Mouse (Mus musculus): ENCODE data around the gene Wipf1.

Wipf1 gene

DNA sequence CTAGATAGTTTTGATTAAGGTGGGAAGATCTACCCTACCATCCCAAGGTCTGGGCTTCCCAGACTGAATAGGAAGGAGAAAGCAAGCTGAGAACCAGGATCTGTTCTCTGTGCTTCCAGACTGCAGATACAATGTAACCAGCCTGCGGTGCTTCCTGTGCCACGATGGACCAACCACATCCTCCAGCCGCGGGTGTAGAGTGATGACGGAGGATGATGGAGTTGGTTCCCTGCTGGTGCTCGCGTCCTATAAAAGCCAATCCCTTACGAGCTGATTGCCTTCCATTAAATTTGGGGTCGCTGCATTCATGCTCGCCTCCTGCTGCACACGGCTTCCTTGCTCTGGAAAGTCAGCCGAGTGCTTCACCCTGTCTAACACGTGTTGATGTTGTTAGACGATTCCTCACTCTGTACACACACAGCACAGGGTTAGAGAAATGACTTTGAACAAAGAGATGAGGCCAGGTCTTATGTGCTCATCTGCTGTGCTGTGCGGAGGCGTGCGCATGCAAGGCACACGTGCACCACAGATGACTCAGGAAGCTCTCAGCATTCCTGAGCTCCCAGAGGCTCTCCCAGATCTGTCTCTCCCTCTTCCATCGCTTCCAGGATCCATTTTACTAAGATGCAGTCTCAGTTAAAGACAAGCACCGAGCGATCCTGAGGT lies 100.6 kb downstream of the Wipf1 start:
- DNase-seq, result no peak

DNA sequence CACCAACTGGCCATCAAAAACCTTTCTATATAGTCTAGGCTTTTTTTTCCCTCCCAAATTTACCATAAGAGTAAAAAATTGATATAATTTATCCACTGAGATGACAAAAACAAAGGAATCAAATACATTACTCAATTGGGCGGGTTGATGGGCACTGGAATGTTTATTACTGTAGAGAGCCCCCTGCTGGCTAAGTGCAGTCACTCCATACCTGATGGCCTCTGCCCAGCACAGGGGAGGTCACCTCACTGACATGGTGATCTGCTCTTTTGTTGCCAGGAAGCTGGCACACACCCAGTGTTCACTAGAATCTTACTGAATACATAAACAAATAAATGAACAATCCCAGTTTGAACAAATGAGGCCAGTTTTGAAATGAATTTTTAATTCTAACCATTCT lies 102.2 kb downstream of the Wipf1 start:
- DNase-seq, result peak; percentile 67

DNA sequence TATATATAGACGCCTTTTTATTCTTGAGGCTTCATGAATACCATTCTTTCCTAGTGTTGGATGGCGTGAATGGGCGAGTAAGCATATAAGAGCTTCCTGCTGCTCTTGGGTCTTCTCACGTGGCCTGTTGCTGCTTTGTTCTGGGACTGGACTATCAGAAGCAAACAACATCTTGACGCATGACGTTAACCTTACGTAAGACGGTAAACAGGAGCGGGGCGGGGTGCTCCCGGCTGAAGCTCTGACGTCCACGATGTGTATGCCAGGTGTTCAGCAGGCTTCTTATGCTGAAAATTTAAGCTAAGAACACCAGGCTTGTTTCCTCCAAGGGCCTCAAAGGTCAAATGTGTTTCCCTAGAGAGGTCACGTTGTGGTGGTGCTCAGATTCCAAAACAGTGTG lies 103.7 kb downstream of the Wipf1 start:
- DNase-seq, result peak; percentile 22

DNA sequence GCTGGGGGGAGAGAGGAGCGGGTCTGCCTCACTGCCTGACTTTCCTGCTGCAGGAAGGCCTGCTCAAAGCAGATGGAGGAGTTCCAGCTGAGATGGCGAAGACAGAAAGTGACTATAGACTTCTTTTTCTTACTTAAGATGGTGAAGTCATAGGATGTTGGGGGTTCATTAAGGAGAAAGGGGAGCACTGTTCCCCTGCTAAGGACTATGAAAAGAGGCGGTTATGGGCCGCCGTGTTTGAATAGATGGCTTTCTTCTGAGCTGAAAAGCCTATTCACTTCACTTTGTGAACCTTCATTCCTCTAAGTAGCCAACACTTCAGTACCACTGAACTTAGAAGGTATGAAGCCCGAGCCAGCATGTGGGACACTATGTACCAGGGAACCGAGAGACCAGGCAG lies 109.8 kb downstream of the Wipf1 start:
- DNase-seq, result no peak

DNA sequence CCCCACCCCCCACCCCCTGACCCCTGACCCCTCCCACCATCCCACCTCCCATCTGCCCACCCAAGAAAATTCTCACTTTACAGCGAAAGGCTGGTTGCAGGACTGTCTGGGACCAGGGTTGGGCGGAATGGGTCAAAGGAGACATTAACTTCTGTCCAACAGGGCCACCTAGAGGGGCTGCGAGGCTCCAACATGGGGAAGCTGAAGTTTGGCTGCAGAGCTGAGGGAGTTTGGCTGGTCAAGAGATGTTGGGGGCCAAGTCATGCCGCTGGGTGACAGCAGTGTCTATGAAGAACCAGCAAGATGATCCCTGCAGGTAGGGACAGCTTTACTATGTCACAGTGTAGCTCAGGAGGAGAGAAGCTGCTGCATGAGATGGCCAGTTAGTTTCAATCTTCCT lies 110.2 kb downstream of the Wipf1 start:
- peak; percentile 66 for DNase-seq

DNA sequence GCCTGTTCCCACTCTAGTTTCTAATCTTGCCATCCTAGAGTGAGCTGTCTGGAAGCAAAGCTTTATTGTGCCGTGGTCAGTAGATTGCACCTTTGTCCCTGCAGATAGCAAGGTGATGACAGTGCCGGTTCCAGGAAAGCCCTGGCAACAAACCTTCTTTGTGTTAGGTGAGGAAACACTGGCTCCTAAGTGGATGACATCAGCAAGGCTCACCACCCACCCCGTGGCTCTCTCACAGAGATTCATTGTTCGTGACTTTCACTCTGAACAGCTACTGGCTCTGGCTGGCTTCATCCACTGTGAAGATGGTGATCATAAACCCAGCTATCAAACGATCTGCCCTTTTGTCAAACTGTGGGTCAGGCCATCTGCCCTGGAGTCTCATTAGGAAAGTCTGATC lies 113.6 kb downstream of the Wipf1 start:
- DNase-seq, result no peak

DNA sequence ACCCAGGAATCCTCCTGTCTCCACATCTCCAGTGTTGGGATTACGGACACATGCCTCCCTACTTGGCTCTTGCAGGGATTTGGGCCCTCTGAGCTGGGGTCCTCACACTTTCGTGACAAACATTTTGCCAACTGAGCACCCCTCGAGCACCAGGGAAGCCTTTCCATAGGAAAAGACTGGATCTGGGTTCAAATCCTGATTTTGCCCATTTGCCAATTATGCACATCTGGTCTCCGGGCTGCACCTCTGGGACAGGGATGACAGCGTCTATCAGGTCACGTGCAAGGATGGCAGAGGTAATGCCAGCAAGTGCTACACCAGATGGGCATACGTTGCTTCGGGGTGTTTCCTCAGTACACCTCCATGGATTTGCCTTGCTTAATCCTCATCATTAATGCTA lies 119.5 kb downstream of the Wipf1 start:
- no peak for DNase-seq

DNA sequence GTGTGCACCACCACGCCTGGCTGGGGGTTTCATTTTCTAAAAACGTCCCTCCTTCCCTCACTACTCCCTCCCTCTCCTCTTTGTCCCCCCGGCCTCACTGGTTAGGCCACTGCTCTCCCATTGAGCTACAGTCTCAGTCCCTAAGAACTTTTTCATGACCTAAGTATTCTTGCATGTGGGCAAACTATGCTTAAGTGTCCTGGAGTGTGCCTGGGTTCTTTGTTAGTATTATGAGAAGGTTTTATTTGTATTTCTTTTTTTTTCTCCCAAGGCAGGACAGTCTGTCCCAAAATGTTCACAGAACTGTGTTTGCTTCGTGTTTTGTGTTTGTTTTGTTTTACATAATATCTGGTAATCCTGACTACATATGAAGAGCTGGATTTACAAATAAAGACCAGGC lies 121.9 kb downstream of the Wipf1 start:
- no peak for DNase-seq

DNA sequence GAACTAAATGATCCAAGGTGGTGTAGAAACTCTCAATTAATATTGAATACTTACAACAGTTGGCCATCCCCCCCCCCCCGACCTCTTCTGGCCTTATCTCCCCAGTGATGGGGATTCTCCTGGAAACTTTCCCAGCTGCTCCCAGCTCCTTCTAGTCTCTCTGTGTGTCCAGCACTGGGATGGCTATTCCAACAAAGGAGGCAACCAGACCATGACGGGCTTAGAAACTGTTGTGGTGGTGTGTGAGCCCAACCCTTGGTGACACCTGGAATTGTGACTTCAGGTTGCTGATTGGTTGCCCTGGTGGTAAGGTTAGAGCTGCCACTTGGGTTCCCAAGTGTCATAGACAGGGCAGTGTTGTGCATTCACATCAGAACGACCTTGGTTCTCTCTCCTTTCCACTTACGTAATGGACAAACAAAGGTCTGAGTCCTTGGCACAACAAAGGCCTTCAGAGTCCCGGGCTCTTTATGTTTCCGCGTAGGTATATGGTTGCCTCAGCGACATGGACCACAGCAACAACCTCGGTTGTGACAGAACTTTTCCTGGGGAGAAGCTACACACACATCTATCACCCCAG lies 123.1 kb downstream of the Wipf1 start:
- no peak for DNase-seq

DNA sequence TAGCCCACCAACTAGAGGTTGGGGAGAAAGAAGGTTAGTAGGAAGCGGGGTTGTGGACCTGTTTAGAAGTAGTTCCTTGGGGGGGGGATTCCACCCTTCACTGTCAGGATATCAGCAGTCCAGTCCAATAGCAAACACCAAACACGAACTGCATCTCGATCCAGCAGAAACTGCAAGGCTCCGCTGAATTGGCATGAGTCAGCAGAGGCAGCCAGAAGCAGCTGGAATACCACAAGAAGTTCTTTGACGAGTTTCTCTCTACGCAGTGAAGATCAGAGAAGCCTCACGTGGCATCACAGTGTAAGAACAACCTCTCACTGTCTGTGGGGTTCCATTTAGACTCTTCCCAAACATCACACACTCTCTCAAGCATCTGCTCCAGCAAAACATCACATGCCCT lies 124.6 kb downstream of the Wipf1 start:
- no peak for DNase-seq

DNA sequence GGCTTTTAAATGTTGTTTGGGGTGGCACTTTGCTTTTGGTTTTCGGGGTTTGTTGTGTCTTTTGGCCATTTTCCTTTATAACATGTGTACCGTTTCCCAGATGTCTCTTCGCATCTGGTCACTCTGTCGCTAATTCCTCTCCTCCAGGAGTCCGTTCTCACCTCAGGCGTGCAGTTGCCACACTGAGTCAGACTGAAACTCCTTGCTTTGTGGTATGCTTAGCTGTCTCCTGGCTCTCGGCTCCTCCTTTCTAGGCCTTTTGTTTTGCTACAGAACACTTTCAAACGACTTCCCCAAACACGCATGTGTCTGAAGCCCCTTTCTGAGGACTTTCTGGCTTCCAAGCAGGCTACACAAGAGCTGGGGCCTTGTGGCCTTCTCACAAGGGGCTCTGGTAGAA lies 125.1 kb downstream of the Wipf1 start:
- DNase-seq, result no peak

DNA sequence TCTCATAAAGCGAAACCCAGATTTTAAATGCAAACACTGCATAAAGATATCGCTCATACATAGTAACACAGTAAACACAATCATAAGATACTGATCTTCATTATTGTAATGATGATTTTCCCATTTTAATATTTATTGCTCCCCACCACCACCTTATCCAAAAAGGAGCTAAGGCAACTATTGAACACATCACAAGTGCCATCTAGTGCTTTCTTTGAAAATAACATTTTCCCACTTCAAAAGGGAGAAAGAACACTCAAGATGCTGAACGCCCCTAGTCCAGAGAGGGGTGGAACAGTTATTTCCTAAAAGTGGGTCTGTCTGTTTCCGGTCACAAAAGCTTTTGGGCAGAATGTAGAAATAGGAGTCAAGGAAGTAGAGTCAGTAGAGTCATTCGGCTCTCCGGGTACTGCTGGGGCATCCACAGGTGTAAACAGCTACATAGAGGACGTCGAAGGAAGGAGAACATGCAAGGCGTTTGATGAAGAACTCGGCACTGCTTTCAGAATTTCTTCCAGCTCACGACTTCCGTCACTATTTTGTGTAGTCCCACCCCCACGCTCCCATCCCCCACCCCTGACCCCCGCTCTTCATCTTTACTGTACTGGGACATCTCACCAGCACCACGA lies 126.0 kb downstream of the Wipf1 start:
- no peak for DNase-seq

DNA sequence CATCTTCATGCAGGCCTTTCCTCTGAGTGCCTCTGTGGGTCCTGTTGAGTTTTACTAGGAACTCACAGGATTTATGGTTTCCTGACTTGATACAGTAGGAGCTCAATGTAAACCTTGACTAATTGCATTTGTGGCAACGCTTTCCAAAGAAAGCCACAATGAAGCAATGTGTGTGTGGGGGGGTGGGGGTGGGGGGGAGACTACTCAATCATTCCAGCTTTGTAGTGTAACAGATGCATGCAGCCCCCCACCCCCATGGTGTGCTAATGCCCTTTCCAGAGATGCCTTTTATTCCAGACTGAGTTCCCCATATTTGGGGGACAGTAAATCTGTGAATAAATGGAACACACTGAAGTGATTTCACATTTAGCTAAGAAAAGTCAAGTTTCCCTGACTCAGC lies 127.8 kb downstream of the Wipf1 start:
- no peak for DNase-seq

DNA sequence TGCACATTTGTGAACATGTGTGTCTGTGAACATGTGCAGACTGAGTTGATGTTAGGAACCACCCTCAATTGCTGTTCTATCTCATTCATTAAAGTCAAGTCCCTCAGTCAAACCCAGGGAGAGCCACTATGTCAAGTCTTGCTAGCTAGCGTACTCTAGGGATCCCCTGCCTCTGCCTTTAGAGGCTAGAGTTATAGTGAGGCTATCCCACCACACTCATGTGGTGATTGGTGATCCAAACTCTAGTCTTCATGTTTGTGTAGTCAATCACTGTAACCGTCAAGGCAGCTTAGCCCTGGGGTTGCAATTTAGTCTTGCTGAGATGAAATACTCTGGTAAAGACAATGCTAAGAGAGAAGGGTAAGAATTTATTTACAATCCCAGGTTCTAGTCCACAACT lies 132.1 kb downstream of the Wipf1 start:
- DNase-seq, result no peak

DNA sequence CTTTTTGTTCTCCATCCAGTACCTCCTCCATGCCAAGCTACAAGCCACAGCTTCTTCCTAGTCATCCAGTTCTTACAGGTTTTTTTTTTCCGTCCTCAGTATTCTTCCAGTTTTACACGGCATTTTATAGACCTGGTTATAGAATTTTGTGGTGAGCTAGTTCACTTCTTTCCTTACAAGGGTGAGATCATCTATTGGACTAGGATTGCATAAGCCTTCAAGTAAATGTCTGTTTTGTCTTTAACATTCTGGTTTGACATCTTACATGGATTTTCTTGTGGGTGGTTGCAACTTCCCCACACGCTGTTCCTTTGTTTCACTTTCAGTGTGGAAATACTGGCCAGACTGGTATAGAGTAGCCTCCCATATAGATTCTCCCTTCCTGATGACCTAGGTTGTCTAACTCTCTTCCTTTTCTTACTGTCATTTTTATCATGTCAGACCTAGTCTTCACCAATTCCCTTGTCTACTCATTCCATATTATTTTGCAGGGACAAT lies 132.7 kb downstream of the Wipf1 start:
- DNase-seq, result no peak

DNA sequence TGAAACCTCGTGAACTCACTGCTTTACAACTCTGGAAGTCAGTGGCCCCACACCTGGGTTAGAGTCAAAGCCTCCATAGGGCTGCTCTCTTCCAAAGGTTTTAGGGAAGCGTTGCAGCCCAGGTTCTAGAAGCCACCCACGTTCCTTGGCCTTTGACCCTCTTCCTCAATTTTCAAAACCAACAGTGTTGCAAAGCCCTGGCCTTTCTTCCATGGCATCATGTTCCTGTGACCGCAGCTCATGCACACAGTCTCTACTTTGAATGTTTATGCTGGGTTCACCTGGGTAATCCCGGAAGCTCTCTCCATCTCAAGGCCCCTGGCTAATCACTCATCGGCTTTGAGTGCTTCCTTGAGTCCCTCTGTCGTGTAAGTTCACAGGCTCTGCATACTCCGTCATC lies 134.0 kb downstream of the Wipf1 start:
- DNase-seq, result peak; percentile 15

DNA sequence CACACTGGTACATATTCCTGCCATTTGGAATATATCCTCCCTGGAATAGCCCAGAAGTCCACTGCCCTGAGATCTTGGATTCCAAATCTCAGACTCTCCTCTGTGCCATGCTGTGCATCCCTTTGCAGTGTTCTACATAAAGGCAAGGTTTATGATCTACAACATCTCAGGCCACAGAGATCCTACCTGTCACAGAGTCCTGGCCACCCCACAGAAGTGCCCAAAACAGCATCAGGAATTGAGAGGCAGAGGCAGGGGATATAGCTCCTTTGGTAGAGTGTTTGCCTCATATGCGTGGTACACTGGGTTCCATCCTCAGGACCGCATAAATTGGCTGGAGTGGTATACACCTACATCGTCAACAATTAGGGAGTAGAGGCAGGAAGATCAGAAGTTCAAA lies 135.1 kb downstream of the Wipf1 start:
- no peak for DNase-seq

DNA sequence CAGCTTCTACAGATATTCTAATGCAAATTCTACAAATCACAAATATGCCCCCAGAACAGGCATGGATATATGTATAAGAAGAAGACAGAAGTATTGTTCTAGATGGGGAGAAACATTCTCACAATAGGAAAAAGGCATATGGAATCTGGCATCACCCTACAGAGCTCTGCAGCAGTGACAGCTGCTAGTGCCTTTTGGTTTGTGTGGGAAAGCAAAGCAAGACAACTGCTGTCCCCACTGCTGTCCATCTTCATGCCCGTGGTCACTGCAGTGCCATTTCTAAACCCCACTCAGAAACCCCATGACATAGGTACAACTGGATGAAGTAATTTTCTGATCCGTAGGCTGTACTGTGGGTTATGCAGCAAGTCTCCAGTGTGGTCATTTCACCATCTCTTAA lies 136.8 kb downstream of the Wipf1 start:
- DNase-seq, result no peak

DNA sequence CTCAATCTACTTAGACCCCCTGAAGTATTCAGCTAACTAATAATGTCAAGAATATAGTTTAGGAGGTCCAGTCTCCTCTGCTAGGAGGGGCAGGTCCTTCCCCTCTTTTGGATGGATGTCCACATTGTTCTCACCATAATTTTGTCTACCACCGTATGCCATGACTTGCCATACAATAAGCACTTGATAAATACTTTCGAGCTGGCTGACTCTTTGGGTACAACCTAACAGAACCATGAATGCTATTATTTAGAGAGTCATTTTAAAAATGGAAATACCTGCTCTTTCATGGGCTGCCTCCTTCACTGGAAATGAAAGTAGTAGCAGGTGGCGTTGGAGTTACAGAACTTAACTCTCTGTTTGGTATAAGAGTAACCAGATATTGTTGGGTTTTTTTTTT lies 139.6 kb downstream of the Wipf1 start:
- no peak for DNase-seq

DNA sequence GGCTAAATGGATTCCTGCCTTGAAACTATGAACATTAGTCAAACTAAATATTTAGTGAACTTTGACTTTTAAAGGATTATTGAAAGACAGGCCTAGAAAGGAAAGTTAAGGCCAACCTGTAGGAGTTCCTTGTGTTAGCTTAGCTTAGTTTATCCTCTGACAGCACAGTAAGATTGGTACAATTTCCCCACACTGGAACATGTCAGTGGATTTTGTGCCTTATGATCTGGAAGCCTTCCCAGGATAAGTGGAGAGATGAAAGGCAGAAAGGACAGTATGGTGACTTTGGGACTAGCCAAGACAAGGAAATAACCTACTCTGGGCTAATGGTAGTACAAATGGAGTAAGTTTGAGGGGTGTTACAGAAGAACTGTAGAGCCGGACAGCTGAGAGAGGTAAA lies 141.7 kb downstream of the Wipf1 start:
- DNase-seq, result no peak

DNA sequence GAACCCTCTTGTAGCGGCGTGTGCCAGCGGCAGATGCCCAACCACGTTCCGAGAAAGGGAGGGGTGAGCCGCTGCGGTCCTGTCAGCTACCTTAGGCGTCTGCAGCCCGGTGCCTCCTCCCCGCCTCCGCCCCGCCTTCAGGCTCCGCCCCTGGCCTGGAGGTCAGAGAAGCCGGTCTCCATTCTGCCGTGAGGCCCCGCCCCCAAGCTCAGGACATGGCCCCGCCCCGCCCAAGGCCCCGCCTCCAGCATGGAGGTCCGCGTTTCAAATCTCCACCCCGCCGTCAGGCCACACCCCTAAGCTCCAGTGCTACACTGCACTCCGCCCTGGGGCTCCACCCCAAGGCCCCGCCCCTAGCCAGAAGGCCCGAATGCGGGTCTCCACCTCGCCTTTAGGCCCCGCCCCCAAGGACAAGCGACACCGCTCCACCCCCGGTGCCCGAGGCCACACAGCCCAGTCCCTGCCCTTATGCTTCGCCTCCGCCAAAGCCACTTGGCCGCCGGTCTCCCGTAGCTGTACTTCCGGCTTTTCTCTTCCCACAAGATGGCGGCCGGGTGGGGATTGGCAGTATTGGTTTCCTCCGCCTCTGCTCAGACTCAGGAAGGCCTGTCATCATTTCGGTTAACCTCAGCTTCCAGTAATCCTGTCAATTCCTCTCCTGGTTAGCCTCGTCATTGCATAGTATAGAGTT lies 143.0 kb downstream of the Wipf1 start, which contains the start of gene Gpr155:
Gene Gpr155, minus strand, starts transcription at position 217 of the 691 bp plus-strand sequence.
- peak; percentile 100 for DNase-seq

DNA sequence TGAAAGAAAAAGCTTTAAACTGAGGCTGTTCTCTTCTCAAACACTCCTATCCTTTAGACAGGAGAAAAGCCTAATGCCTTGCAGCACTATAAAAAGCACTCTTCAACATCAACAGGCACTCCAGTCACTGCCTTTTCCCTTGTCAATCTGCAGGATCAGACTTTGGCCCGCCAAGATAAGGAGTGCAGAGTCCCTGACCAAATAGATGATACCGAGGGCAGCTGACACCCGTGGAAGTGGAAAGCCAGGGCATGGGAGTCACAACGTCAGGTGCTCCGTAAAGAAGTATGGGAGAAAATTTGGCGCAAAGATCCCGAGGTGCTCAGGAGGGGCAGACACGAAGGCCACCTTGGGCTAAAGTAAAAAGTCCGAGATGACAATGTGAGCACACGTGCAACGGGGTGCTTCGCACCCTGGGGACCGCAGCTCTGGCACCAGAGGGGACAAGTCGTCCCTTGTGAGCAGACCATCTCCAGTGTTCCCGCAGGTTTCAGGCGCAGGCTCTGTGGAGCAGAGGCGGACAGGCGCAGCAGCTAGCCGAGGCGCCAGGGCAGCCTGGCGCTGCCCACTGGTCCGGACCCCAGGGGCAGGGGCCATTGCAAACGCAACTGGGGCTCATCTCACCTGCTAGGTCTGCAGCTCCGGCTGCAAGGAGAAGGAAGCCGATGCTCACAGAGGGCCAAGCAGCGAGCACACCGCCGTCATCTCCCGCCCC lies 143.7 kb downstream of the Wipf1 start:
- DNase-seq, result peak; percentile 13

DNA sequence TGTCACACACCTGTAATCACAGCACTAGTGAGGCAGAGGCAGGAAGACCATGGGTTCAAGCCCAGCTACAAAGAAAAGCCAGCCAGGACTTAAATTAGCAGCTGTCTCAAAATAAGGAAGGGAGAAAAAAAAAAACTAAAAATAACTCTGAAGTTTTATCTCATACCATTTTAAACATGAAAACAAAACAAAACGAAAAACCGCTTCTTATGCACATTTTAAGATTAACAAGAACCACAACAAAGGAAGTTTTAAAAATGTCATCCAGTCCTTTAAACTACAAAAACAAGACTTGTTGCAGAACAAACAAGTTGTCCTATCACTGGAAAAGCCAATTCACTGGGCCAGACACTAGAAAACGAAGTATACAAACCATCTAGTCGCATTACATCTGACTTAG lies 144.4 kb downstream of the Wipf1 start:
- DNase-seq, result no peak

Measured in lung, postnatal 10 days (tissue).